Mouse (Mus musculus) G1E-ER4 (cell line): ENCODE data around the gene Ufsp1. TPM values are rescaled to one million over a fixed set of nuclear protein-coding genes. Genes with fewer than 3 reads are reported as not detected.

Source experiments
- GATA1 ChIP-seq: IDR thresholded peaks from one replicate; pipeline ENCODE4 v1.8.0; 2012; ENCODE audit warnings: low read length, inconsistent platforms
- polyA plus RNA-seq: library from polyadenylated mRNA; stranded (reverse); fragments of >175 nt; gene quantifications from 2 replicates; pipeline ENCODE4 v1.2.3, GENCODE M21; 2012

Gene Ufsp1
- polyA plus RNA-seq, 1 experiment = 23.1 TPM

GRCm38 (mm10) chr5:137289591-137290365, 4.7 kb upstream of the Ufsp1 start:
- peak; percentile 98 for TF ChIP-seq GATA1

GRCm38 (mm10) chr5:137290677-137291076, 3.8 kb upstream of the Ufsp1 start:
- no peak for TF ChIP-seq GATA1

GRCm38 (mm10) chr5:137291381-137291926, 3.0 kb upstream of the Ufsp1 start:
- no peak for TF ChIP-seq GATA1

- no peak for TF ChIP-seq GATA1
Measured at GRCm38 (mm10) chr5:137293282-137293681, 1.1 kb upstream of the Ufsp1 start.

GRCm38 (mm10) chr5:137294744-137295093, 290 bp downstream of the Ufsp1 start:
- no peak for TF ChIP-seq GATA1

- TF ChIP-seq GATA1 = no peak
Measured at GRCm38 (mm10) chr5:137295296-137295695, 867 bp downstream of the Ufsp1 start.

- TF ChIP-seq GATA1 = no peak
Measured at GRCm38 (mm10) chr5:137295712-137296111, 1.3 kb downstream of the Ufsp1 start.

GRCm38 (mm10) chr5:137297126-137297525, 2.7 kb downstream of the Ufsp1 start:
- no peak for TF ChIP-seq GATA1

- no peak for TF ChIP-seq GATA1
Measured at GRCm38 (mm10) chr5:137299240-137299639, 4.8 kb downstream of the Ufsp1 start.

GRCm38 (mm10) chr5:137301253-137301652, 6.8 kb downstream of the Ufsp1 start:
- TF ChIP-seq GATA1 = no peak

- peak; percentile 40 for TF ChIP-seq GATA1
Measured at GRCm38 (mm10) chr5:137303609-137304008, 9.2 kb downstream of the Ufsp1 start.

GRCm38 (mm10) chr5:137304165-137304564, 9.7 kb downstream of the Ufsp1 start:
- no peak for TF ChIP-seq GATA1

- TF ChIP-seq GATA1 = no peak
Measured at GRCm38 (mm10) chr5:137304816-137305215, 10.4 kb downstream of the Ufsp1 start.

GRCm38 (mm10) chr5:137305822-137306221, 11.4 kb downstream of the Ufsp1 start:
- no peak for TF ChIP-seq GATA1

GRCm38 (mm10) chr5:137306439-137307005, 12.1 kb downstream of the Ufsp1 start:
- no peak for TF ChIP-seq GATA1

- no peak for TF ChIP-seq GATA1
Measured at GRCm38 (mm10) chr5:137307071-137307912, 12.9 kb downstream of the Ufsp1 start, which contains the start of gene Srrt. TSS of gene Srrt (minus strand) at chr5:137307674.
